Mouse (Mus musculus) ES-E14 (cell line): ENCODE data around the gene Nomo1. TPM values are rescaled to one million over a fixed set of nuclear protein-coding genes. Genes with fewer than 3 reads are reported as not detected.
A peak's percentile ranks its signal among the peaks of the same experiment; 100 is the strongest.

Source experiments
- DNase-seq: peaks from one replicate; pipeline ENCODE4 v3.0.0-alpha.2; 2013; ENCODE audit warnings: low read depth, low spot score
- H3K27ac ChIP-seq: 2 replicates; pipeline ENCODE4 v1.5.1; 2012; ENCODE audit warnings: low read depth, mild to moderate bottlenecking, low read length, moderate library complexity, mixed read lengths; ENCODE audit not compliant: poor library complexity, insufficient read depth, severe bottlenecking
- H3K36me3 ChIP-seq: 2 replicates; pipeline ENCODE4 v1.6.1; 2012; ENCODE audit warnings: mild to moderate bottlenecking, low read length, moderate library complexity, mixed read lengths; ENCODE audit not compliant: control insufficient read depth, poor library complexity, insufficient read depth, severe bottlenecking
- H3K4me1 ChIP-seq, 2 experiments: fragments of 150-350 bp in 1 of 2; sonication (generic) in 1 of 2; 2 replicates each; pipeline ENCODE4 v1.6.1; 2012; ENCODE audit warnings: low read length in 2 of 2, mild to moderate bottlenecking in 1 of 2, mixed read lengths in 1 of 2; ENCODE audit not compliant: control insufficient read depth in 2 of 2, insufficient read depth in 2 of 2, poor library complexity in 1 of 2
- H3K4me3 ChIP-seq, 2 experiments: fragments of 150-350 bp in 1 of 2; sonication (generic) in 1 of 2; 2 replicates each; pipeline ENCODE4 v1.5.1; 2012; ENCODE audit warnings: low read length in 2 of 2, low read depth in 1 of 2, mild to moderate bottlenecking in 1 of 2, mixed read lengths in 1 of 2; ENCODE audit not compliant: insufficient read depth in 1 of 2, poor library complexity in 1 of 2, severe bottlenecking in 1 of 2
- H3K9ac ChIP-seq: 2 replicates; pipeline ENCODE4 v1.6.1; 2012; ENCODE audit warnings: low read depth, mild to moderate bottlenecking, low read length, mixed read lengths; ENCODE audit not compliant: poor library complexity, insufficient read depth, severe bottlenecking
- H3K9me3 ChIP-seq: fragments of 150-350 bp; sonication (generic); 2 replicates; pipeline ENCODE4 v1.6.1; 2012; ENCODE audit warnings: low read depth, mild to moderate bottlenecking, low read length; ENCODE audit not compliant: control insufficient read depth, insufficient read depth
- CHD2 ChIP-seq: IDR thresholded peaks from 2 replicates; pipeline ENCODE4 v1.6.1; 2014; ENCODE audit warnings: mild to moderate bottlenecking, low read depth, low read length, inconsistent platforms
- HCFC1 ChIP-seq: IDR thresholded peaks from 2 replicates; pipeline ENCODE4 v1.6.1; 2012; ENCODE audit warnings: low read length, inconsistent platforms, borderline replicate concordance; ENCODE audit not compliant: insufficient read depth
- MAFK ChIP-seq: IDR thresholded peaks from 2 replicates; pipeline ENCODE4 v1.6.1; 2014; ENCODE audit warnings: mild to moderate bottlenecking, low read depth, low read length, inconsistent platforms; ENCODE audit not compliant: insufficient read depth
- ZC3H11A ChIP-seq: IDR thresholded peaks from 2 replicates; pipeline ENCODE4 v1.6.1; 2012; ENCODE audit warnings: low read depth, mild to moderate bottlenecking, inconsistent platforms, low read length, borderline replicate concordance
- ZNF384 ChIP-seq: IDR thresholded peaks from 2 replicates; pipeline ENCODE4 v1.6.1; 2012; ENCODE audit warnings: low read depth, low read length, inconsistent platforms
- in situ Hi-C, 2 experiments: fragments of 600-800 bp; cut with MboI; formaldehyde crosslinking; loops; one replicate each; pipeline ENCODE4 v1.15.1; 2025; ENCODE audit warnings: low sequenced_read_pairs in 2 of 2, inconsistent platforms in 1 of 2; ENCODE audit not compliant: unreplicated experiment in 2 of 2
- total RNA-seq: library from RNA; depleted of rRNA; stranded (reverse); fragments of 300-350 nt; gene quantifications from 2 replicates; pipeline ENCODE4 v1.2.3, GENCODE M21; 2012; rRNA removed

Gene Nomo1
- total RNA-seq: 173 and 219 TPM in 2 replicates

- no peak within 1 kb of the TSS for H3K27ac ChIP-seq
- in situ Hi-C loops: no loop called here
- TF ChIP-seq ZNF384 (no peak), HCFC1 (peak; percentile 55; the same call in 1 of the 2 replicates)
- peak within 1 kb of the TSS; percentile 97 for H3K9ac ChIP-seq
- H3K9me3 ChIP-seq: no peaks in the 10 kb centered on the region
- peaks cover 0 to 11% of the 10 kb centered on the region in 2 experiments; a peak in 2 of 4 replicates for H3K4me1 ChIP-seq
- DNase-seq: peak; percentile 91
- H3K4me3 ChIP-seq: peak within 1 kb of the TSS; percentile 96 to 97
- peaks cover 4% of the 10 kb centered on the region; the same call in 1 of the 2 replicates for H3K36me3 ChIP-seq
Observed at GRCm38 (mm10) chr7:46033109-46033869, at the start of gene Nomo1. Gene Nomo1 (plus strand): TSS chr7:46033698.

GRCm38 (mm10) chr7:45986893-45987292 is 46.6 kb upstream of the Nomo1 start:
- TF ChIP-seq MAFK (no peak), CHD2 (peak; percentile 74), ZNF384 (no peak)
- H3K4me3 ChIP-seq: no peak overlapping the region
- in situ Hi-C loops: no loop called here
- no peaks in the 10 kb centered on the region for H3K36me3 ChIP-seq
- DNase-seq: peak; percentile 24
- no peak overlapping the region for H3K27ac ChIP-seq
- no peak overlapping the region for H3K9ac ChIP-seq
- H3K4me1 ChIP-seq: no peaks in the 10 kb centered on the region
- H3K9me3 ChIP-seq: no peaks in the 10 kb centered on the region

GRCm38 (mm10) chr7:45988344-45988743 is 45.2 kb upstream of the Nomo1 start:
- H3K27ac ChIP-seq: no peak overlapping the region
- H3K4me1 ChIP-seq: no peaks in the 10 kb centered on the region
- no peaks in the 10 kb centered on the region for H3K9me3 ChIP-seq
- DNase-seq: no peak
- H3K9ac ChIP-seq: no peak overlapping the region
- in situ Hi-C loops: no loop called here
- no peaks in the 10 kb centered on the region for H3K36me3 ChIP-seq
- TF ChIP-seq ZNF384 (no peak), CHD2 (no peak), MAFK (no peak), HCFC1 (no peak), ZC3H11A (no peak)
- no peak overlapping the region for H3K4me3 ChIP-seq

DNA sequence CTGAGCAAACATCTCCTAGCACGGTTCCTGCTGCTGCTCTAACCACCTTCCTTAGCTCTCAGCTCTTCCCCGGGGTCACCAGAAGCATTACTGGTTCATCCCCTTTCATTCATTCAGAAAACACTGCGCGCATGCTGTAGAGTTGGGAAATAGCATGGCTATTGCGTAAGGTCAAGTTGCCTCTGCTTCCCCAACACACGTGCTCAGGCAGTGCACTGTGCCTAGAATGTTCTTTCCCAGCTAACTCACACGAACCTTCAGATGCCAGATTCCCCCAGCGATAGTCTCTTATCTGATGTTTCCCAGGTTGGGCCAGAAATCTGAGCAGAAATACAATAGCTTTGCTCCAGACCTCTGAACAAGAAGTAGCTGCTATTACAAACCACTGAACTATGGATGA is 41.0 kb upstream of the Nomo1 start:
- DNase-seq: no peak
- H3K27ac ChIP-seq: no peak overlapping the region
- no peaks in the 10 kb centered on the region for H3K9me3 ChIP-seq
- no peaks in the 10 kb centered on the region for H3K36me3 ChIP-seq
- no peaks in the 10 kb centered on the region for H3K4me1 ChIP-seq
- in situ Hi-C loops: no loop called here
- H3K4me3 ChIP-seq: no peak overlapping the region
- H3K9ac ChIP-seq: no peak overlapping the region
- TF ChIP-seq HCFC1 (no peak), MAFK (no peak), ZC3H11A (no peak)

GRCm38 (mm10) chr7:46000577-46000976 is 32.9 kb upstream of the Nomo1 start:
- no peaks in the 10 kb centered on the region for H3K9me3 ChIP-seq
- H3K4me3 ChIP-seq: no peak overlapping the region
- in situ Hi-C loops: no loop called here
- no peak overlapping the region for H3K27ac ChIP-seq
- H3K4me1 ChIP-seq: 0 out of 4 replicates have a peak, but pooled peaks cover 0 to 2% of the 10 kb centered on the region in 2 experiments
- no peak for DNase-seq
- no peaks in the 10 kb centered on the region for H3K36me3 ChIP-seq
- TF ChIP-seq ZC3H11A (no peak), ZNF384 (no peak), MAFK (no peak), HCFC1 (no peak), CHD2 (no peak)
- no peak overlapping the region for H3K9ac ChIP-seq
